Mouse (Mus musculus) cerebellum, postnatal 10 days (tissue): ENCODE results near the gene Ptpn11.

Experiments
- DNase-seq, 2 experiments: peaks; one replicate each; pipeline ENCODE4 v3.0.0; 2021; ENCODE audit warnings: mixed read lengths in 2 of 2

The Ptpn11 gene

GRCm38 (mm10) chr5:121124208-121125185 is 66.7 kb downstream of the Ptpn11 start:
- no peak for DNase-seq

DNA sequence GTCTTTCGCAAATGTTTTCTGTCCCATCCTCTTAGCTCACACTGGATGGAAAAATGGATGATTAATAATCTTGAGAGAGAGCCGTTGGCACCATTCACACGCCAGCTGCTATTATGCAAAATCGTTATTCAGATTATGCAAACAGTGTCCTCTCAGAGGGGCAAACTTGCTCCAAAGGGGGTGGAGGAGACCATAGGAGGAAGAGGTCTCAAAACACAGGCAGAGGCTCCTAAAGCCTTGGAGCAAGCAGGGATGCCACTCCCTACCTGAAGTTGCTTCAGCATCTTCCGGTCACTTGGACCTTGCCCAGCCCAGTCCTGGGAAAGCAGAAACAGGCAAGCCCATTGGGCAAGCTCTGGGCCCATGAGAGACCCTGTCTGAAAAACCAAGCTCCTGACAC is 67.8 kb downstream of the Ptpn11 start:
- DNase-seq: peak; percentile 56 to 57

DNA sequence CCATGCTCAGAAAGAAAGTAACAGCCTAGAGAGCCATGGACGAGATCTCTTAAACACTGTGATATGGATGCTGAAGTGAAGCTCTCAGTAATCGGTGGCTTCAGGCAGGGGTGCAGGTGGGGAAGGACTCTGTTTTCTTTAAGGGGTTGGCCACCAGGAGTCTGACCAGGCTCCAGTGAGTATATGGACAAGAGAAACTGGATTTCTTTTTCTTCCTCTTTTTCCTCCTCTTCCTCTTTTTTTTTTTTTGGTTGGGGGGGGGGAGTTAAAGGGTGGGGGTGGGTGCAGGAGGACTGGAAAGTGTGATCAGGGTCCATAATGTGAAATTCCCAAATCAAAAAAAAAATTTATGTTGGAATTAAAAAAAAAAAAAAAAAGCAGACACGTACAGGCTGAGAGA is 68.6 kb downstream of the Ptpn11 start:
- DNase-seq: no peak

DNA sequence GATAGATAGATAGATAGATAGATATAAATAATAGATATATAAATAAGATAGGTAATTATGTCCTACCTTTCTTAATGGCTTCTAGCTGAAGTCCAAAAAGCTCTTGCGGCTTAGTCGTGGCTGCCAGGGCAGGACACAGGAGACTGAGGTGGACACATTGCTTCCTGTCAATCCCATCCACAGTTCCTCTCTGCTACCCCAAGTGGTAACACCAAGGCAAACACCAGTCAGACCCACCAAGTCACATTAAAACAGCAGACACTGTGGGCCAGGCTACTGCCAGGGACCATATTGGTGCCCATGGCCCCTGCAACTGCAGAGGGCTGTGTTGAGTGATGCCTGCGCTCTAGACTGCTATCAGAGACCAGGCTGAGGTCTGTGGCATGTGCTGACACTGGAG is 69.2 kb downstream of the Ptpn11 start:
- DNase-seq: no peak

- peak; percentile 50 to 58 for DNase-seq
Observed at GRCm38 (mm10) chr5:121119331-121120034, 71.7 kb downstream of the Ptpn11 start.

- DNase-seq: peak; percentile 62 to 68
Observed at GRCm38 (mm10) chr5:121118345-121118744, 72.9 kb downstream of the Ptpn11 start.

GRCm38 (mm10) chr5:121116941-121117340 is 74.3 kb downstream of the Ptpn11 start:
- DNase-seq: peak; percentile 31 to 45

GRCm38 (mm10) chr5:121115391-121116157 is 75.6 kb downstream of the Ptpn11 start:
- peak; percentile 78 to 84 for DNase-seq

- peak; percentile 53 to 57 for DNase-seq
Observed at GRCm38 (mm10) chr5:121114151-121114550, 77.0 kb downstream of the Ptpn11 start.

DNA sequence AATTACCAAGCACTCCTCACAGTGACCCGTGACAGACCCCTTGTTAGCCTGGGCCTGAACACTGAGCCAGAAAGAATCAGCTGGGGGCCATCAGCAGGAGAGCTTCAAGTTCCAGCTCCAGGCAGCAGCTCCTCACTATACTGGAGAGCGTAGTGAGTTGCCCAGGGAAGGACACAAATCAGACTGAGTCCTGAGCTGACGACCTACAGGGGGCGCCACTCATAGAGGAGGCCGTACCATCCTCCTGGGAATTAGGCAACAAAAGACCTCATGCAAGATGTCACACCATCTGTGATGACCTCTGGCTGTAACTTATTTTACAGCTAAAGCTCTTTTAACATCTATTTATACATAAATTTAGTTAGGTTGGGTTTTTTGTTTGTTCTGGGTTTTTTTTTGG is 78.8 kb downstream of the Ptpn11 start:
- DNase-seq: peak; percentile 63 to 76

DNA sequence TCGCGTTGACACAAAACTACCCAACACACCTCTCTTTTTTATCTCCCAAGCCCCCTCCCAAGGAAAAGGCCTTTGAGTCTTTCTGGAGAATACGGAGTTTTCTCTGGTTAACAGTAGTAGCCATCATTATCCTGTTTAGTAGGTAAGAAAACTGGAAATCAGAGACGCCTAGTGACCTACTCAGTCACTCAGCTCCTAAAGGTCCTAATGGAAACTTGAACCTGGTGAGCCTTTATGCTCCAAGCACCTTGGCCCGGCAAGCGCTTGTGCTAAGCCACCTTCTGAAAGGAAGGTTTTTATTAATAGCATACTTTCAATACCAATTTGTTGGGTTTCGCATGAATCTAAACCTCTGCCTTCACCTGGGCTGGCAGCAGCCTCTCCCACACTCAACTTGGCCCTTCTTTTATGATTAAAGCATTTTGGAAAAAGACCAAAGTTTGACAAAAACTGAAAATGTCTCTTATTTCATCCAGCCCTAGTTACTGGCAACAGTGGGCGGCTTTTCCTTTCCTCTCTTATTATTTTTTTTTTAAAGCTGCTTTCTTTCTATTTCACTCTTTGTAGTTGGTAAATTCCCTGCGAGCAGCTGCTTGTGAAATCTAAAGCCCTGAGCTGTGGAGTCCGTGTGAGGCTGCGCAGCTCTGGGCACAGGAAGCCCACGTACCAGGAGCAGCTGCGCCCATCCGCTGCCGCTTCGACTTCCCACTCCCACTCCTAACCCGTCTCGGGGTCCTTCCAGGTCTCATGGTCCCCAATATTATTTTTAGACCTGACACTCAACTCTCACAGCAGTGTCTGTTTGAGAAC is 79.9 kb downstream of the Ptpn11 start:
- peak in 1 of 2 experiments; percentile 8 for DNase-seq

GRCm38 (mm10) chr5:121109185-121109584 is 82.0 kb downstream of the Ptpn11 start:
- DNase-seq: peak; percentile 21 to 32

DNA sequence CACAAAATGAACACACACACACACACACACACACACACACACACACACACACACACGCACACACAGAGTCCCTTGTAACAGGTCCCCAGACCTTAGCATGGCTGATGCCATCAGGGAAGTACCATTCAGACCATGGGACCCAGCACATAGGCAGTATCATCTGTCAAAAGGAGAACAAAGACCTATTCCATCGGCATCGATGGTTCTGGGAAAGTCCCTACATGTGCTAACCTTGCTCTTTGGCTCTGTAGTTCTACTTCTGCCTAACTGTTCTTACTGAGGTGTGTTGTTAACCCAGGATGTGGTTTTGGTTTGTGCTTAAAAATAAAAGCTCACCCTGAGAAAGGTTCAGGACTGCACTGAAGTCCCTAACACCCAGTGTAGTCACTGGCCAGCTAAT is 84.3 kb downstream of the Ptpn11 start:
- DNase-seq: no peak

DNA sequence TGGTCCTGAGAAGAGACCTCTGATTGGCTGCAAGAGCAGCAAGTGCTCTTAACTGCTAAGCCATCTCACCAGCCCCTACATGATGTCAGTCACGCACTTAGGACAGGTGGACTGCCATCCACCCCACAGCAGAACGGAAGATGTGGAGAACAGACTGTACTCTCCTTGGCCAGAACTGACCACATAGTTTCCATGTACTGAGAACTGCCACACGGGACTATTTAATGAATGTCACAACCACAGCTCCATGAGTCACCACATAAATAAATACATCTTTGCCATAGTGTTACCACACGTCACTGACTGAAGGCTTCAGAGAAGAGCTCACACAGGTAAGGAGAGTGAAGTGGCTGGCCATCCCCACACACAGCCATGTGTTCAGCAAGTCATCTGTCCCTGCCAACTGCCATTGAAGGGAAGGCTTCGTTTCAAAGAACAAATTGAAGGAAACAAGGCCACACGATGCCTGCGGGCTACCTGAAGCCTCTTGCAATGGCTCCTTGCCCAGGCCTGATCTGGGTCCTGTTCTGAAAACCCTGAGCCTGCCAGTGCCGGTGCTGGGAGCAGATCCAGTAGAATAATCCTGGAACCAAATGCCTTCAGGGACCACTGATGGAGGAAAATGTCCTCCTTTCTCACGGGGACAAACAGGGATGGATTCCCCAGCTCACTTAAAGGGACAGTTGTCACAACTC is 90.2 kb downstream of the Ptpn11 start:
- DNase-seq: peak; percentile 86 to 90

DNA sequence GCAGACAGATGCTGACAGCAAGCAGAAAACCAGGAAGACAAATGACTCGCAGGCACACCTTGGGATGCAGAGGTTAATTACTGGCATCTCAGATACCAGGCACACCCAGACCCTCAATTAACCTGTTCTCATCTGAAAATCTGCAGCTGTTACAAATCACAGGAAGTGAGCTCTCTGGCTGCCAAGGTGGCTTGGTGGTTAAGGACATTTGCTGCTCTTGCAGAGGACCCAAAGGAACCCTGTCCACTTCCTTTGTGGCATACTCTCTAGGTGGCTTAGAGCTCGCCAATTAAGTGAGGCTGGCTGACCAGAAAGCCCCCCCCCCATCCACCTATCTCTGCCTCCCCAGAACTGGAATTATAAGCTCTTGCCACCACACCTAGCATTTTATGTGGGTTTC is 91.1 kb downstream of the Ptpn11 start:
- no peak for DNase-seq

DNA sequence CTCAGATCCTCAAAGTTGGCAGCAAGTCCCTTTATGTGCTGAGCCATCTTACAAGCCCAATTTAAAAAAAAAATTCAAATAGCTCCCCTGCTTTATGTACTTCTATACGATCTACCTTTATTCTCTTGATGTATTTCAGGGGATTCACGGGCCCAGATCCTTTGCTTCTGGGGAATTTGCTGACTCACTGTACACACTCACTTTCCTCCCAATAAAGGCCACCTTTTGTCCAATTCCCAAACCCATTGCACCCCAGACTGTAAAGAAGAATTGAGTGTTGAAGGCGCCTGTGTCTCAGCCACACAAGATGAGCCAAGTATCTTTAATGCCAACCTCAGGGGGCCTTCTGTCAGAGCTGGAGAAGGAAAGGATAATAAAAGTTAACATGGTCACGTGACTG is 93.2 kb downstream of the Ptpn11 start:
- DNase-seq: no peak

DNA sequence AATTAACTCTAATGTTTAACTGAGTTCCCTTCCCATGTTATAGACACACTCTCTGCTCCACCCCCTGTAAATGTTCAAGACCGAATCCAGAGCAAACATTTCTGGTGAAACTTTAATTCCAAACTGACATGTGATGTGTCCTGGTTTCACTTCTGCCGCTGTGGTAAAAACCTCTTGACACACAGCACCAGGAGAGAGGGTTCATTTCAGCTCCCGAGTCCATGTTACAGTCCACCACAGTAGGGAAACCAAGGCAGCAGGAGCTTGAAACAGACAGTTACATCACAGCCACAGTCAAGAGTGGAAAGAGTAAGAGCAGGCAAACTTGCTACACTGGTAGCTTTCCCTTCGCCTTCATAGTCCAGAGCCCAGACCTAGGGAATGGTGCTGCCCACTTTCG is 94.5 kb downstream of the Ptpn11 start:
- DNase-seq: no peak

GRCm38 (mm10) chr5:121093281-121093680 is 97.9 kb downstream of the Ptpn11 start:
- peak in 1 of 2 experiments; percentile 43 for DNase-seq

- DNase-seq: peak; percentile 96 to 98
Observed at GRCm38 (mm10) chr5:121089660-121090059, 101.5 kb downstream of the Ptpn11 start.

- peak; percentile 45 to 57 for DNase-seq
Observed at GRCm38 (mm10) chr5:121087733-121088132, 103.5 kb downstream of the Ptpn11 start.

GRCm38 (mm10) chr5:121082605-121083004 is 108.6 kb downstream of the Ptpn11 start:
- DNase-seq: no peak
